Mouse (Mus musculus): Measurements from ENCODE around the gene Cldnd1. TPM values are rescaled to one million over a fixed set of nuclear protein-coding genes. Genes with fewer than 3 reads are reported as not detected.

The Cldnd1 gene
- polyA plus RNA-seq (2012; rRNA removed), result 98.9 and 102 TPM in 2 replicates

DNA sequence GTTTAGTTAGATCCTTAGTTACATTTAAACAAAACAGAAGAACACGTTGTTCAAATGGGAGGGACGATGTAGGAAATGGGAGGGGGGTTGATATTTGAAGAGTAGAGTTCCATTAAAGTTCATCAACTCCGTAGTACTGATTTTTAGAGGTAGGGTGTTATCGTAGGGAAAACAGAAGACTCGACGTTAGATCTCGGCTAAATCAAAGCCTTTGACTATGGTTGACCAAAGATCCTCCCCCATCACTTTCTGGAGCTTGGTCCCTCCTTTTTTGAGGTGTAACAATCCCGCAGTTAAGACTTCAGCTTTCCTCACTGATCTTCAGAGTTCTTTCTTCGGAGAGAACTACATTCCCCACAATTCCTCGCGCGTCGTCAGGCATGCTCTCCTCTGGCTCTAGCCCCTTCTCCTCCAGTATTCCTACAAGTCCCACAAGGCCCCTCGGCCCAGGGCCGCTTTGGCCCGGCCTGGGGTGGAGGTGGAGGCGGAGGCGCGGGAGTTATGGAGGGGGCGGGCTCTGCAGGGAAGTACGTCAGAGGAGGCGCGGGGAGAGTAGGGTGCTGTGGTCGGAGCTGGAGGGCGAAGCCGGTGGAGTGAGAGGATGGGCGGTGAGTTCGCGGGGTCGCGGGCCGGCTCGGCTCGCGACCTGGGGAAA is at the start of gene Cldnd1:
TSS of gene Cldnd1 (plus strand) at position 434 of the 655 bp plus-strand sequence.

DNA sequence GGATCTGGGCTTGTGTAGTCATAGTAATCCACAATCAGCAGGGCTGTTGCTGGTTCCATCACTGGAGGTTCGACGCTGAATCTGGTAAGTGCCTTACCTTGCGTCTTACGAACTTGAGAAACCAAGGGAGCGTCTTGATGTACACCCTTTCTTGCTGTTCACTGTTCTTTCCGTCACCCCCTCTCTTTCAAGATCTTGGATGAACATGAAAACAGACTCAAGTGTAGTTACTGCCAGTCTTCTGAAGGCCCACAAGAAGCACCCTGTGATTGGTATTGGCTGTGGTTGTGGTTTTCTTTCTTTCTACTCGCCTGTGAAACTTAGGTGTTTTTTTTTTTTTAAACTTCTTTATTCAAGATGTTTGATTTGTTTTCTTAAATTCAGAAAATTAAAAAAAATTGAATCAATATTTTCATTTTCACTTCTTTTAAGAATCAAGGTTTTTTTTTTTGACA is 9.0 kb upstream of the Cldnd1 start, which contains the start of gene Gpr15:
TSS of gene Gpr15 (minus strand) at position 405 of the 455 bp plus-strand sequence.

DNA sequence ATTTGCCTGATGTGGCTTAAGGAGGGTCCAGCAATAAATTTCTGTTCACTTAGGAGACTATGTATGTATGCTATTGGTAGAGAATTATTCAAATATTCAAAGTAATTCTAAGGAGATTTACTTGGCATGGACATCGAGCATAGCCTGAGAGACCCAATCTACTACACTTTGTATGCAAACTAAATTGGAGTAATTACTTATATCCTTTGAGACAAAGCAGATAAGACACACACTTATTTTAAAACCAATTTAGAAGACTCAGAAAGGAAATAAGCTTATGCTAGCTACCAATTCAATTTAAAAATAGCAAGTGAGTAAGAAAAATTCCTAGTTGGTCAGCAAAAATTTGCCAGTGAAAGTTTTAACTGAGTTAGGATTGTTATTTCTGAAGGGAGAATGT is 35.4 kb downstream of the Cldnd1 start, which contains the start of gene Olfr172:
TSS of gene Olfr172 (minus strand) at position 101 of the 400 bp plus-strand sequence.

Other genes starting within 250 kb of the Cldnd1 start
- gene St3gal6, start 203.7 kb upstream of the Cldnd1 start, polyA plus RNA-seq (2012; rRNA removed), result 7.0 and 7.6 TPM in 2 replicates
- not detected in 2 replicates for gene Gm813, start 110.9 kb upstream of the Cldnd1 start, polyA plus RNA-seq (2012; rRNA removed)
- gene E330017A01Rik, start 89.2 kb upstream of the Cldnd1 start, polyA plus RNA-seq (2012; rRNA removed), result 0.05 and 0.09 TPM in 2 replicates
- 11.1 and 13.3 TPM in 2 replicates for gene Cpox, start 57.6 kb upstream of the Cldnd1 start, polyA plus RNA-seq (2012; rRNA removed)
- 0.13 and 0.15 TPM in 2 replicates for gene Gpr15, start 8.8 kb upstream of the Cldnd1 start, polyA plus RNA-seq (2012; rRNA removed)
- not detected in 2 replicates for gene Olfr172, start 35.3 kb downstream of the Cldnd1 start, polyA plus RNA-seq (2012; rRNA removed)
- gene Olfr173, start 72.4 kb downstream of the Cldnd1 start, polyA plus RNA-seq (2012; rRNA removed), result not detected in 2 replicates
- gene Olfr175-ps1, start 98.9 kb downstream of the Cldnd1 start, polyA plus RNA-seq (2012; rRNA removed), result not detected in 2 replicates
- gene Olfr177, start 146.9 kb downstream of the Cldnd1 start, polyA plus RNA-seq (2012; rRNA removed), result not detected in 2 replicates
- not detected in 2 replicates for gene Olfr178, start 164.2 kb downstream of the Cldnd1 start, polyA plus RNA-seq (2012; rRNA removed)
- not detected in 2 replicates for gene Olfr181, start 200.8 kb downstream of the Cldnd1 start, polyA plus RNA-seq (2012; rRNA removed)
- not detected in 2 replicates for gene Olfr180, start 201.5 kb downstream of the Cldnd1 start, polyA plus RNA-seq (2012; rRNA removed)